Mouse (Mus musculus) midbrain, embryonic 14.5 days (tissue): Measurements from ENCODE around the gene Fam241a. TPM values are rescaled to one million over a fixed set of nuclear protein-coding genes. Genes with fewer than 3 reads are reported as not detected.

Experiments
- ATAC-seq: fragments of 200-750 bp; cut with Nextera tagmentation; 2 replicates; pipeline ENCODE4 v1.8.0; 2017; ENCODE audit warnings: moderate number of reproducible peaks, moderate library complexity; ENCODE audit not compliant: low FRiP score, low TSS enrichment
- DNase-seq: peaks from one replicate; pipeline ENCODE4 v3.0.0-alpha.2; 2015
- H3K27ac ChIP-seq: fragments of 300-500 bp; sonication (generic); replicated peaks from 2 replicates; pipeline ENCODE4 v1.5.1; 2014; ENCODE audit warnings: mild to moderate bottlenecking, low read depth, low read length, moderate library complexity
- H3K27me3 ChIP-seq: fragments of 300-500 bp; sonication (generic); 2 replicates; pipeline ENCODE4 v1.6.1; 2014; ENCODE audit warnings: low read length, control low read depth, mixed read lengths; ENCODE audit not compliant: control insufficient read depth, insufficient read depth
- H3K36me3 ChIP-seq: fragments of 300-500 bp; sonication (generic); 2 replicates; pipeline ENCODE4 v1.6.1; 2014; ENCODE audit warnings: low read length, control low read depth; ENCODE audit not compliant: control insufficient read depth, insufficient read depth
- H3K4me1 ChIP-seq: fragments of 300-500 bp; sonication (generic); 2 replicates; pipeline ENCODE4 v1.6.1; 2014; ENCODE audit warnings: mild to moderate bottlenecking, antibody characterized with exemption, low read length, control low read depth; ENCODE audit not compliant: control insufficient read depth, insufficient read depth
- H3K4me2 ChIP-seq: fragments of 300-500 bp; sonication (generic); 2 replicates; pipeline ENCODE4 v1.6.1; 2014; ENCODE audit warnings: mild to moderate bottlenecking, low read length, moderate library complexity
- H3K4me3 ChIP-seq: fragments of 300-500 bp; sonication (generic); replicated peaks from 2 replicates; pipeline ENCODE4 v1.5.1; 2014; ENCODE audit warnings: low read depth, low read length
- H3K9ac ChIP-seq: fragments of 300-500 bp; sonication (generic); replicated peaks from 2 replicates; pipeline ENCODE4 v1.6.1; 2014; ENCODE audit warnings: mild to moderate bottlenecking, low read length, moderate library complexity
- H3K9me3 ChIP-seq: fragments of 300-500 bp; sonication (generic); 2 replicates; pipeline ENCODE4 v1.6.1; 2016; ENCODE audit warnings: low read length, control low read depth, mixed read lengths; ENCODE audit not compliant: control insufficient read depth
- WGBS: fragments of 180-500 bp; shearing (Covaris S2); extraction: QIAGEN DNeasy Blood & Tissue Kit; methylation state at CpG from one replicate; pipeline ENCODE4 v1.1.7; 2014; 5-methylcytosine and 5-hydroxymethylcytosine counted together
- polyA plus RNA-seq: library from polyadenylated mRNA; unstranded; fragments of >200 nt; fragmentation: Nextera tagmentation; extraction: Ambion mirVana; gene quantifications from 2 replicates; pipeline ENCODE4 v1.2.1, GENCODE M21; 2014

Gene Fam241a
- polyA plus RNA-seq, 1 experiment from 2014 or later, result 9.6 TPM

DNA sequence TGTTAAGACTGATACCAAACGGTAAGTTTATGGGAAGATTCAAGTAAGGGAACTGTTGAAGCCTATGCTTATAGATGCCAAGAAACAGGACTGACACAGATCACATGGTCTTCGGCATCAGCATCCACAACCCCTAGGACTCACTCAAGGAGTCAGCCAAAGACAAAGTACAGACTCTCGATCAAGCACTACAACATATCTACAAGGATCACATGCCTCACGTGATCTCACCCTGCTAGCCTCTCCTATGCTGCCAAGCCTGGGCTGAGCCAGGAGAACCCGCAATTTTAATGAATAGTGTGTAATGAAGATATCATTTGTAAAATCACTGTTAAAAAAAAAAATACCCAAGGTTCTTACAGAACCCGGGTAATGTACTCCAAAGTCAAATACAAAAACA lies 60.5 kb downstream of the Fam241a start:
- Histone ChIP-seq H3K9me3 (no peaks in the 10 kb centered on the region), H3K4me1 (peaks cover 20% of the 10 kb centered on the region), H3K4me3 (peak overlapping the region; percentile 82; the same call in 1 of the 2 replicates), H3K36me3 (peaks cover 5% of the 10 kb centered on the region; the same call in 1 of the 2 replicates), H3K4me2 (peak overlapping the region; percentile 63), H3K27ac (no peak overlapping the region), H3K27me3 (no peaks in the 10 kb centered on the region), H3K9ac (no peak overlapping the region)
- DNase-seq (no peak), ATAC-seq (no peak)
- 87% methylated on average over 6 of the region's 6 CpGs for WGBS

DNA sequence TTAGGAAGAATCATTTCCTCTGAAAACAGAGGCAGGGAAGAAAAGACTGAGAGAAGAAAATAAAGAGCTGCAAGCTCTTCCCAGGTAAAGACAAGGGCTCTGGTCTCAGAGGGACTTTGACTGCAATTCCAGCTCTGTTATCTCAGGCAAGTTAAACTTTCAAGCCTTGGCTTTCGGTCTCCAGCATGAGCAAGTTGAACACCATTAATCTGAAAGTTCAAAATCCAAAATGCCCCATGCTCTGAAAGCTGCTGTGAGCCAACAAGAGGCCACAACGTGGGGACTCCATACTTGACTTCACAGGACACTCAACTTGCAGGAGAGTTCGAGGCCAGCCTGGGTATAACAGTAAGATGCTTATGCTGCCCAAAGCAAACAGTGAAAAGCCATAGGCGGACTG lies 62.1 kb downstream of the Fam241a start:
- Histone ChIP-seq H3K27ac (no peak overlapping the region), H3K4me1 (peaks cover 20% of the 10 kb centered on the region), H3K36me3 (peaks cover 5% of the 10 kb centered on the region; the same call in 1 of the 2 replicates), H3K9me3 (no peaks in the 10 kb centered on the region), H3K4me2 (no peak overlapping the region), H3K27me3 (no peaks in the 10 kb centered on the region), H3K4me3 (no peak overlapping the region), H3K9ac (no peak overlapping the region)
- WGBS, result 92% methylated on average over 4 of the region's 4 CpGs
- ATAC-seq, result no peak
- no peak for DNase-seq

DNA sequence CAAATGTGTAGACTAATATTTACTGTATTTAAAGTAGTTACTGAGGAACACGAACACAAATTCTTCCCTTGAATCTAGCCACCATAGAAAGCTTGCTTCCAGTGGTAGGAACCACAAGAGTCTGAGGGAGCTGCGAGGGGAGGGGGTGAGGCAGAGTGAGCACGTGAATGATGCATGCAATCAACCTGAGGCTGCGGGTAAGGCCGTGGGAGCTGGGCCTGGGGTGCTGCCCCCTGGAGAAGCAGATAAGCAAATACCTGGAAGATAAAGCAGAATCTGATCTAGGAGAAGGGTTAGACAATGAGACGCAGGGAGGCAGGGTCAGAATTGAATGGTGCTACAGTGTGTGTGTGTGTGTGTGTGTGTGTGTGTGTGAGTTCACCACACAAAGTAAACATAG lies 65.0 kb downstream of the Fam241a start:
- Histone ChIP-seq H3K9ac (no peak overlapping the region), H3K27me3 (no peaks in the 10 kb centered on the region), H3K4me2 (no peak overlapping the region), H3K9me3 (no peaks in the 10 kb centered on the region), H3K36me3 (peaks cover 5% of the 10 kb centered on the region; the same call in 1 of the 2 replicates), H3K4me1 (peaks cover 17% of the 10 kb centered on the region), H3K4me3 (no peak overlapping the region), H3K27ac (no peak overlapping the region)
- no peak for DNase-seq
- ATAC-seq, result no peak
- WGBS, result 64% methylated on average over 6 of the region's 6 CpGs

DNA sequence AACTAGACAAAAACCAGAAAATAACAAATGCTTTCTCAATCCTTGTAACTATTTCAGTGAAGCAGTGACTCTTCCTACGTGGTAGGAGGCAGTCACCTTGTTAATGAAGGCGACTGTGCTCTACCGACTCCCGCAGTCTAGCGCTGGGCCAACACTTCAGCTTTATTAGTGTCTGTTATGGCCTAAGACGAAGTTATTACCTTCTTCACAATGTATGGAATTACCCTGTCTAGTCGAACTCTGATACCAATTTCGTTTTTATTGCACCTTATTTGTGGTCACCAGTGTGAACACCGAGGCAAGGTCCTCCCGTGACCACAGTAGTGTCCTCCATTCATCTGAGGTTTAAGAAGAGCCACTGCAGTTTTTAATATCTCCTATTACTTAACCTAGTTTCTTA lies 65.9 kb downstream of the Fam241a start:
- H3K4me1 ChIP-seq, result peaks cover 8% of the 10 kb centered on the region; the same call in 1 of the 2 replicates
- H3K27ac ChIP-seq, result no peak overlapping the region
- no peak for ATAC-seq
- DNase-seq, result no peak
- no peak overlapping the region for H3K9ac ChIP-seq
- no peaks in the 10 kb centered on the region for H3K27me3 ChIP-seq
- no peak overlapping the region for H3K4me3 ChIP-seq
- peaks cover 5% of the 10 kb centered on the region; the same call in 1 of the 2 replicates for H3K36me3 ChIP-seq
- WGBS, result 93% methylated on average over 10 of the region's 10 CpGs
- H3K4me2 ChIP-seq, result no peak overlapping the region
- no peaks in the 10 kb centered on the region for H3K9me3 ChIP-seq

DNA sequence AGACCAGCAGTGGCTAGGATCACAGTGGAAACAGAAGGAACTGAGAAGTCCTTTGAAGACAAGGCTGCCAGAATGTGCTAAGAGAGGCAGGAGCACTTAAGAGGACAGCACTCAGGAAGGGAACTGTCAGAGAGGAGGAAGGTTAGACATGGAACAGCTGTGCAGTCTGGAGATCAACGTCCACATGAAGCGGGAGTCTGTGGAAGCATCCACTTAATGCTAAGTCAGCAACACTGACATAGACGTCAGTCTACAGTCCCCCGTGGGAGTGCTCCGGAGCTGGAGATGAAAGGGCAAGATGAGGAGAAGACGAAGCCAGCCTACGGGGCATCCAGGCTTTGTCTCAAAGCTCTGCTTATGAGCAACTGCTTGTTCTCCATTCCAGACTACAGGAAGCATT lies 69.0 kb downstream of the Fam241a start:
- H3K36me3 ChIP-seq, result peaks cover 8% of the 10 kb centered on the region
- no peaks in the 10 kb centered on the region for H3K27me3 ChIP-seq
- DNase-seq (peak; percentile 55), ATAC-seq (no peak)
- WGBS, result 32% methylated on average over 7 of the region's 7 CpGs
- H3K9ac ChIP-seq, result no peak overlapping the region
- H3K9me3 ChIP-seq, result no peaks in the 10 kb centered on the region
- no peak overlapping the region for H3K4me2 ChIP-seq
- no peak overlapping the region for H3K4me3 ChIP-seq
- H3K27ac ChIP-seq, result peak overlapping the region; percentile 14; the same call in 1 of the 2 replicates
- H3K4me1 ChIP-seq, result 0 out of 2 replicates have a peak, but pooled peaks cover 8% of the 10 kb centered on the region

DNA sequence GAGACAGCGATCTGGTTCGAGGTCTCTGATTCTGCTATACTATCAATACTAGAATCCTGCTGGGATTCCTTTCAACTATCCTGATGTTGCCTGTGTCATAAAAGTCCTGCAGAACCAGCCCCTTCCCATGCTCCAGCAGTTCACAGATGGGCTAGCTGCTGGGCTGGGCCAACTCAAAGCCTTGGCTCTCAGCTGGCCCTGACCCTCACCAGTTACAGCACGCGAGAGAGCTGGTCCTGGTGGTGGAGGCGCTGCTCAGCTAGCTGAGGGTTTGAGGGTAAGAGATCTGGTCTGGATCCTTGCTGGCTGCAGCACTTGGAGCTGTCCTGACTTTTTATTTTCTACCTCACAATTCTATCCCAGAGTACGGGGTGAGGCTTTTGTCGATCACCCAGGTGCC lies 69.6 kb downstream of the Fam241a start:
- H3K27ac ChIP-seq, result no peak overlapping the region
- H3K4me3 ChIP-seq, result no peak overlapping the region
- H3K9me3 ChIP-seq, result no peaks in the 10 kb centered on the region
- H3K27me3 ChIP-seq, result no peaks in the 10 kb centered on the region
- no peak overlapping the region for H3K9ac ChIP-seq
- H3K4me1 ChIP-seq, result 0 out of 2 replicates have a peak, but pooled peaks cover 8% of the 10 kb centered on the region
- 78% methylated on average over 7 of the region's 7 CpGs for WGBS
- H3K36me3 ChIP-seq, result peaks cover 13% of the 10 kb centered on the region
- no peak overlapping the region for H3K4me2 ChIP-seq
- DNase-seq (no peak), ATAC-seq (no peak)

DNA sequence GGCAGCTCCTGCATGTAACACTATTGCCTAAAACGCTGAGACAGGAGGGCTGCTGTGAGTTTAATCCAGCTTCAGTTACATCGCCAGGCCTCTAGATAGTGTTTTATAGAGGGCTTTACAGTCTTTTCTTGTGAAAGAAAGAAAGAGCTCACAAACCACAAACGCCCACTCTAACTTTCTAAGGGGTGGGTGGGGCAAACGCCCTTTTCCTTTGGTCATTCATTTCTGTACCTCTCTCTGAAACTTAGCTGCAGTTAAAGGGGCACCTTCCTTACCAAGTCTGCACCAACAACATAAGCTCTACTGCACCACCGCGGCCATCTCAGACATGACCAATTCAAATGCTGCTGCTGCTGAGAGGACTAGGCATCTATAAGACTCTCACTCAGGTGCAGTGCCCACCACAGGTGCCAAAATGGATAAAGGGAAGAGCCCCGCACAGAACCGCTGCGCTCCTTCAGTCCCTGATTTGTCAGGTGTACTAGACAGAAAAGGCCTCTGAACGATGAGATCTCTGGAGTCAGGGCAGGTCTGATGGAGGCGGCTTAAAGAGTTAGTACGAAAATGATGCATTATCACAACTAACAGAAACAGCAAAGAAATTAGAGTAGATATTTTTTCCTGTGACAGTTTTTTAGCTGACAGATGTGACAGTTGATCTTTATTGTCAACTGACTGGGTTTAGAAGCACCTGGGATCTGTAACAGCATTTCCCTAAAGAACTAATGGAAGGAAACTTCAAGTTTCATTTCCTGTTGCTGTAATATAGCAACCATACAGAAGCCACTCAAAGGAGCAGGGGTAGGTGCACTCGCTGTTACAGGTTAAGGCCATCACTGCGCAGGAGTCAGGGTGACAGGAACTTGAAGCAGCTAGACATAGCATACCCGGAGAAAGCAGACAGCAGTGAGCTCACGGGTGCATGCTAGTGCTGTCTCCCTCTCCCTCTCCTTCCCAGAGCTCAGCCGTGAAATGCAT lies 71.9 kb downstream of the Fam241a start:
- H3K9me3 ChIP-seq, result no peaks in the 10 kb centered on the region
- peaks cover 25% of the 10 kb centered on the region for H3K36me3 ChIP-seq
- H3K4me1 ChIP-seq, result 0 out of 2 replicates have a peak, but pooled peaks cover 8% of the 10 kb centered on the region
- ATAC-seq (no peak), DNase-seq (no peak)
- no peak overlapping the region for H3K4me3 ChIP-seq
- no peak overlapping the region for H3K27ac ChIP-seq
- H3K27me3 ChIP-seq, result no peaks in the 10 kb centered on the region
- H3K4me2 ChIP-seq, result no peak overlapping the region
- no peak overlapping the region for H3K9ac ChIP-seq
- 82% methylated on average over 17 of the region's 17 CpGs for WGBS

DNA sequence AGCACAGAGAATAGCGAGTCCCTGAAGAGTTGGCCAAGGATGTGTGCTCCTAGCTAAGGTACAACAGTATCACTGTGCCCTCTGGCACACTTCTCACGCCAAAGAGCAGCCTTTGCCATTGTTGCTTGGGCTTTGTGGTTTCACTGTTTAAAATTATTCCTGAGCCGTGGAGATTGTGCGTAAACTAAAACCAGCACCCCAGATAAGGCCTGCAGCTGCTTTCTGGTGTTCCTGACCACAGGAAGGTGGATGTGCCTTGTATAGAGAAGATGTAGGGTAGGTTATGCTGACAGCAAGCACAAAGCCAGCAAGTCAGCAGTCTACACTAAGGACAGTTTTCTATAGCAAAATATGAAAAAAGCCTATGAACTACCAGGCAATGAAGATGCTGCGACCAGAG lies 74.9 kb downstream of the Fam241a start:
- Histone ChIP-seq H3K4me3 (no peak overlapping the region), H3K4me2 (no peak overlapping the region), H3K9me3 (no peaks in the 10 kb centered on the region), H3K27ac (no peak overlapping the region), H3K4me1 (no peaks in the 10 kb centered on the region), H3K36me3 (peaks cover 42% of the 10 kb centered on the region), H3K9ac (no peak overlapping the region), H3K27me3 (no peaks in the 10 kb centered on the region)
- DNase-seq (no peak), ATAC-seq (no peak)
- WGBS, result 89% methylated on average over 5 of the region's 5 CpGs

DNA sequence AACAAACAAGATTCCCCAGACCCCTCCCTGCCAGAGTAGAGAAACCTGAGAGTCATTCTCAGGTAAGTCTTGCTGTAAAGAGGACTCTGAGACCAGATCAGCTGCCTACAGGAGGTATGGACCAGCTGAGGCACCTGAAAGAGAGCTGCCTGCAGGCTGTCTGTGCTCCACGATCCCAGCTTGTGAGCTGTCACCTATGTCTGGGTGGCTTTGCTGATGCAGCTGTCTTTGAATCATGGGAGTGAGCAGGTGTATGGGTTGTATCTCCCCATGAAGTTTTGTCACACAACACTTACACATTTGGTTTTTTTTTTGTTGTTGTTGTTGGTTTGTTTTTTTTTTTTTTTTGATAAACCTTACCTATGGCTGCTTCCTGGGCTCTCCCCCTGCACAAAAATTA lies 75.7 kb downstream of the Fam241a start:
- DNase-seq, result no peak
- Histone ChIP-seq H3K4me1 (no peaks in the 10 kb centered on the region), H3K4me3 (no peak overlapping the region), H3K27ac (no peak overlapping the region), H3K9ac (no peak overlapping the region), H3K27me3 (no peaks in the 10 kb centered on the region), H3K4me2 (no peak overlapping the region), H3K9me3 (no peaks in the 10 kb centered on the region), H3K36me3 (peaks cover 44% of the 10 kb centered on the region)
- ATAC-seq, result no peak
- WGBS, result 81% methylated on average over 1 of the region's 1 CpGs
